Mouse (Mus musculus) neutrophil, adult 5-6 weeks (primary cell): ENCODE measurements around the gene Macf1. TPM values are rescaled to one million over a fixed set of nuclear protein-coding genes. Genes with fewer than 3 reads are reported as not detected.

Source experiments
- ATAC-seq: fragments of 151-379, 151-347 bp; 2 replicates; pipeline ENCODE4 v1.8.0; 2017; ENCODE audit warnings: mild to moderate bottlenecking, moderate TSS enrichment; ENCODE audit not compliant: insufficient number of reproducible peaks, poor library complexity, low FRiP score, severe bottlenecking; ENCODE audit errors: extremely low read depth
- total RNA-seq: library from RNA; stranded (forward); fragments of 200-1000 nt; gene quantifications from 2 replicates; pipeline ENCODE4 v1.2.3, GENCODE M21; 2017

The Macf1 gene
- total RNA-seq, 1 experiment from 2014 or later = 821 TPM

- ATAC-seq = no peak
These were observed 282.9 kb downstream of the Macf1 start for GRCm38 (mm10) chr4:123401265-123401664.

- no peak for ATAC-seq
These were observed 286.3 kb downstream of the Macf1 start for GRCm38 (mm10) chr4:123397643-123398434.

GRCm38 (mm10) chr4:123397049-123397448, 287.1 kb downstream of the Macf1 start:
- ATAC-seq = no peak

GRCm38 (mm10) chr4:123395435-123396000, 288.6 kb downstream of the Macf1 start:
- ATAC-seq = no peak

- no peak for ATAC-seq
These were observed 289.3 kb downstream of the Macf1 start for GRCm38 (mm10) chr4:123394878-123395277.

GRCm38 (mm10) chr4:123394269-123394668, 289.9 kb downstream of the Macf1 start:
- ATAC-seq = no peak

GRCm38 (mm10) chr4:123393004-123393403, 291.2 kb downstream of the Macf1 start:
- ATAC-seq = no peak

- no peak for ATAC-seq
These were observed 292.0 kb downstream of the Macf1 start for GRCm38 (mm10) chr4:123392187-123392586.

GRCm38 (mm10) chr4:123385028-123385427, 299.1 kb downstream of the Macf1 start:
- no peak for ATAC-seq

- no peak for ATAC-seq
These were observed 301.0 kb downstream of the Macf1 start for GRCm38 (mm10) chr4:123383173-123383572.

- no peak for ATAC-seq
These were observed 302.1 kb downstream of the Macf1 start for GRCm38 (mm10) chr4:123382051-123382450.

GRCm38 (mm10) chr4:123381598-123381997, 302.6 kb downstream of the Macf1 start:
- no peak for ATAC-seq

GRCm38 (mm10) chr4:123376031-123376430, 308.1 kb downstream of the Macf1 start:
- ATAC-seq = no peak

GRCm38 (mm10) chr4:123374316-123375008, 309.7 kb downstream of the Macf1 start:
- no peak for ATAC-seq

GRCm38 (mm10) chr4:123363555-123363954, 320.6 kb downstream of the Macf1 start:
- no peak for ATAC-seq

GRCm38 (mm10) chr4:123360771-123361170, 323.4 kb downstream of the Macf1 start:
- ATAC-seq = no peak

GRCm38 (mm10) chr4:123358613-123359012, 325.5 kb downstream of the Macf1 start:
- no peak for ATAC-seq

GRCm38 (mm10) chr4:123355941-123356340, 328.2 kb downstream of the Macf1 start:
- ATAC-seq = no peak

- peak; percentile 19; the same call in 1 of the 2 replicates for ATAC-seq
These were observed 330.8 kb downstream of the Macf1 start for GRCm38 (mm10) chr4:123353271-123353877.

GRCm38 (mm10) chr4:123343471-123343789, 340.7 kb downstream of the Macf1 start:
- ATAC-seq = no peak
